In the genomic region with DNA sequence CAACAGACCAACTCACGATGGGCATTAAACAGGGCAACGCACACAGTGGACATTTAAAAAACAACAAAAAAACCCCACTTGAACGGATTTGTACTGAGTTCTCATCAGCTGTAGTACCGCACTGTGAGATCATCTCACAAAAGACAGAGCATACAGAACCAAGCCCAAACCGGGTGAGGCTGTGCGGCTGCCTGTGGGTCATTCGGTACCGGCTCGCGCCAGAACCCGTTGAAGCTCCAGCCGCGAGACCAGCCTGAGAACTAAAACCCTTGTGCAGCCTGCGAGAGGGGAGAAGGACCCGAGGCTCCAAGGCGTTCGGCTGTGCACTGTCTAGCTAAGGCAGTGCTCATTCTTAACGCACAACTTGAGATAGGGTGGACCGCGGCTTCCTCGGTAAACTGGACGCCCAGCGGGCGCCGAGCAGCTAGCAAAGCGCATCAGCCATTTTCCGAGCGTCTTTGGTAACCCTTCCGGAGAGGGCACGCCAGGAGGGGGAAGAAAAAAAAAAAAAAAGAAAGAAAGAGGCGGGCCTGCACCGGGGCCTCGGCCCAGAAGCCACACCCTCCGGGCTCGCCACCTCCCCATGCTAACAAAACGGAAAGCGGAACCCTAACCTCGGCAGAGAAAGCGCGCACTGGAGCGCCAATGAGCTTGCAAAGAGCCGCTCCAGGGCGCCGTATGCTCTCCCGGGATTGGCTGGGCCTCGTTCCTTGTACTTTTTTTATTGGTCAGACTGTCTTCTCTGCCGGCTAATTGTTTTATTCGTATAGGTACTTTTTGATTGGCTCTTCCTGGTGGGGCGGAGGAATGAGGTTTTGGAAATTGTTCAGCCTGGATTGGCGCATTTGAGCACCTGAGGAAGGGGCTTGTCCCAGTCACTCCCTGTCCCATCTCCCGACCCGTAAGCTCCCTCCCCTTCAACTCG, we compare ENCODE assay signal across 8 mouse cellular contexts. TPM values are rescaled to one million over a fixed set of nuclear protein-coding genes. Genes with fewer than 3 reads are reported as not detected.
DNase-seq lines count a peak whose midpoint lies in the region; ATAC-seq and TF ChIP-seq lines count a peak whose summit lies in the region.

No protein-coding gene starts in this region.

- no peaks in the 10 kb centered on the region for H3K9me3 ChIP-seq in hindbrain, embryonic 10.5 days
- H3K9me3 ChIP-seq in lung, postnatal 0 days (ENCODE audit: low read length), result no peaks in the 10 kb centered on the region

- TF ChIP-seq EP300 in lung, postnatal 0 days (IDR thresholded peaks at IDR 0.05), result peak; percentile 67

- TF ChIP-seq CTCF in lung, postnatal 0 days (IDR thresholded peaks at IDR 0.05), result no peak

- peaks cover 24% of the 10 kb centered on the region for H3K4me1 ChIP-seq in hindbrain, embryonic 10.5 days (replicated peaks)
- no peaks in the 10 kb centered on the region; the same call in 1 of the 2 replicates for H3K4me1 ChIP-seq in lung, postnatal 0 days (ENCODE audit: insufficient read depth, low read depth, low read length)

- peak overlapping the region; percentile 99 for H3K27ac ChIP-seq in hindbrain, embryonic 10.5 days
- peak overlapping the region; percentile 99 for H3K27ac ChIP-seq in lung, postnatal 0 days (ENCODE audit: low read length)

- peak; percentile 95 for DNase-seq in MN1 (ENCODE audit: low spot score)
- peak; percentile 99 for DNase-seq in cerebellum, adult 9-10 months
- peak; percentile 98 for DNase-seq in hindbrain, embryonic 10.5 days (ENCODE audit: low spot score)
- peak; percentile 99 for DNase-seq in layer of hippocampus, adult 9-11 months
- DNase-seq in lung, postnatal 0 days (ENCODE audit: low spot score), result peak; percentile 100
- DNase-seq in ovary, postnatal 14 days (ENCODE audit: low spot score), result peak; percentile 85
- DNase-seq in thymus, postnatal 14 days, result peak; percentile 96

- ATAC-seq in frontal cortex, adult (ENCODE audit: low TSS enrichment), result peak; percentile 91
- ATAC-seq in lung, postnatal 0 days, result peak; percentile 97

- WGBS in hindbrain, embryonic 10.5 days, result under 1% methylated on average over 53 of the region's 53 CpGs
- under 1% methylated on average over 53 of the region's 53 CpGs for WGBS in lung, postnatal 0 days

- peak overlapping the region; percentile 86 for H3K4me2 ChIP-seq in lung, postnatal 0 days (replicated peaks; ENCODE audit: low read depth, low read length)

- H3K36me3 ChIP-seq in hindbrain, embryonic 10.5 days, result peaks cover 4% of the 10 kb centered on the region
- H3K36me3 ChIP-seq in lung, postnatal 0 days (ENCODE audit: insufficient read depth, low read length), result no peaks in the 10 kb centered on the region

- peak overlapping the region; percentile 71 for H3K9ac ChIP-seq in lung, postnatal 0 days (replicated peaks; ENCODE audit: low read depth)

- H3K27me3 ChIP-seq in hindbrain, embryonic 10.5 days (ENCODE audit: insufficient read depth, poor library complexity, severe bottlenecking), result no peaks in the 10 kb centered on the region
- no peaks in the 10 kb centered on the region for H3K27me3 ChIP-seq in lung, postnatal 0 days (replicated peaks; ENCODE audit: insufficient read depth, low read length)

- H3K4me3 ChIP-seq in hindbrain, embryonic 10.5 days, result peak overlapping the region; percentile 99
- H3K4me3 ChIP-seq in lung, postnatal 0 days (ENCODE audit: low read depth, low read length), result peak overlapping the region; percentile 91

RNA-seq across cellular contexts. Expression of gene Usp1, which starts 0.7 kb away (rescaled TPM):
- 71.1 and 102 TPM in 2 replicates for polyA plus RNA-seq in hindbrain, embryonic 10.5 days (2016; fragmentation: Nextera tagmentation; extraction: Ambion mirVana)
- polyA plus RNA-seq in lung, postnatal 0 days (2015; fragmentation: Nextera tagmentation; extraction: Ambion mirVana), result 37.7 and 39.9 TPM in 2 replicates

Comparison
In these comparisons a context has a peak if more than half of its experiments do, and no peak if none do; other contexts are left out.
1. Peak in every context shown above with its lines: DNase-seq, ATAC-seq, H3K4me3 ChIP-seq and H3K27ac ChIP-seq.